Mouse (Mus musculus) hindbrain, embryonic 13.5 days (tissue): ENCODE measurements at regions not wholly inside any gene's neighbourhood (a gene's known extent, or its start where the extent isn't known, plus 50 kb on each side); places are given as distances from the start of the nearest gene placed in this dataset.

Experiments
- ATAC-seq: fragments of 200-750 bp; cut with Nextera tagmentation; 2 replicates; pipeline ENCODE4 v1.8.0; 2017; ENCODE audit warnings: moderate TSS enrichment; ENCODE audit not compliant: low FRiP score
- H3K27ac ChIP-seq: fragments of 300-500 bp; sonication (generic); 2 replicates; pipeline ENCODE4 v1.5.1; 2015; ENCODE audit warnings: inconsistent platforms, mild to moderate bottlenecking, moderate library complexity
- H3K27me3 ChIP-seq: fragments of 300-500 bp; sonication (generic); 2 replicates; pipeline ENCODE4 v1.6.1; 2015; ENCODE audit warnings: mild to moderate bottlenecking, inconsistent platforms
- H3K36me3 ChIP-seq: fragments of 300-500 bp; sonication (generic); 2 replicates; pipeline ENCODE4 v1.6.1; 2015; ENCODE audit warnings: mild to moderate bottlenecking, inconsistent platforms
- H3K4me1 ChIP-seq: fragments of 300-500 bp; sonication (generic); replicated peaks from 2 replicates; pipeline ENCODE4 v1.6.1; 2015; ENCODE audit warnings: inconsistent platforms
- H3K4me2 ChIP-seq: fragments of 300-500 bp; sonication (generic); 2 replicates; pipeline ENCODE4 v1.6.1; 2015; ENCODE audit warnings: inconsistent platforms, mild to moderate bottlenecking, moderate library complexity
- H3K4me3 ChIP-seq: fragments of 300-500 bp; sonication (generic); 2 replicates; pipeline ENCODE4 v1.5.1; 2015; ENCODE audit warnings: mild to moderate bottlenecking, inconsistent platforms
- H3K9ac ChIP-seq: fragments of 300-500 bp; sonication (generic); 2 replicates; pipeline ENCODE4 v1.6.1; 2015; ENCODE audit warnings: mild to moderate bottlenecking, inconsistent platforms
- H3K9me3 ChIP-seq: fragments of 300-500 bp; sonication (generic); 2 replicates; pipeline ENCODE4 v1.6.1; 2016; ENCODE audit warnings: inconsistent platforms
- WGBS: fragments of 180-500 bp; shearing (Covaris S2); methylation state at CpG from one replicate; pipeline ENCODE4 v1.1.7; 2015; 5-methylcytosine and 5-hydroxymethylcytosine counted together

DNA sequence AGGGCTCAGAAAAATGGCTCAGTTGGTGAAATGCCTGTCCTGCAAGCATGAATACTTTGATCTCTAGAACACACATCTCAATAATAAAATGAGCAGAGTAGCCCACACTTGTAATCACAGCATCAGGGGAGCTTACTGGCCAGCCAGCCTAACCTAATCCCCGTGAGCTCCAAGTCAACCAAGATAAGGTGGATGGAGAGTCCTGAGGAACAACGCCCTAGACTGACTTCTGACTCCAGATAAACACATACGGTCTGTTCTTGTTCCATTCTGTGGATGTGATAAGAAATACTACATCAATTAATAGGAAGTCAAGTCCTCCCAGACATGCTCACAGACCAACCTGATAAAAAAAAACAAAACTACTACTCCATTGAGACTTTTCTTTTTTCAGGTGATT is 180.4 kb upstream of the Jarid2 start:
- H3K4me1 ChIP-seq = peaks cover 3% of the 10 kb centered on the region; the same call in 1 of the 2 replicates
- no peaks in the 10 kb centered on the region for H3K9me3 ChIP-seq
- no peaks in the 10 kb centered on the region for H3K36me3 ChIP-seq
- no peaks in the 10 kb centered on the region for H3K27me3 ChIP-seq
- WGBS = 94% methylated on average over 3 of the region's 3 CpGs
- no peak overlapping the region for H3K27ac ChIP-seq
- ATAC-seq = no peak
- no peak overlapping the region for H3K9ac ChIP-seq
- no peak overlapping the region for H3K4me2 ChIP-seq
- no peak overlapping the region for H3K4me3 ChIP-seq

DNA sequence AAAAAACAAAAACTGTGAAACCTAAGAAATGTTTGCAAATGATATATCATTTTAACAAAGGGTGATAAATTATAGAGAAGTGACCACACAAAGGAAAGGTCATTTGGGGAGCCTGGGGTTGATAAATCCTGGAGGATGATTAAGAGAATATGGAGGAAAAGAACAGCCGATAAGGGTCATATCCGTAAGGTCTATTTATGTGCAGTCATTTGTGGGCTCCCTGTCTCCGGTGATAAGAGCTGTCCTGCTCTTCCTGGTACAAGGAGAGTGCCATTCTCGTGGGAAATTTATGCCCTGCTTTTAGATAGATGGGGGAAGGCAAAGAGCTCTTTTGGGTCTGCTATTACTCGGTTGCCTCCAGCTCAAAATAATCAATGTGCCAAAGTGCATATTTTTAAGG is 175.9 kb upstream of the Jarid2 start:
- 85% methylated on average over 5 of the region's 5 CpGs for WGBS
- Histone ChIP-seq H3K4me1 (no peaks in the 10 kb centered on the region), H3K4me2 (no peak overlapping the region), H3K27me3 (no peaks in the 10 kb centered on the region), H3K27ac (no peak overlapping the region), H3K9me3 (no peaks in the 10 kb centered on the region), H3K4me3 (no peak overlapping the region), H3K36me3 (no peaks in the 10 kb centered on the region), H3K9ac (no peak overlapping the region)
- ATAC-seq = no peak

DNA sequence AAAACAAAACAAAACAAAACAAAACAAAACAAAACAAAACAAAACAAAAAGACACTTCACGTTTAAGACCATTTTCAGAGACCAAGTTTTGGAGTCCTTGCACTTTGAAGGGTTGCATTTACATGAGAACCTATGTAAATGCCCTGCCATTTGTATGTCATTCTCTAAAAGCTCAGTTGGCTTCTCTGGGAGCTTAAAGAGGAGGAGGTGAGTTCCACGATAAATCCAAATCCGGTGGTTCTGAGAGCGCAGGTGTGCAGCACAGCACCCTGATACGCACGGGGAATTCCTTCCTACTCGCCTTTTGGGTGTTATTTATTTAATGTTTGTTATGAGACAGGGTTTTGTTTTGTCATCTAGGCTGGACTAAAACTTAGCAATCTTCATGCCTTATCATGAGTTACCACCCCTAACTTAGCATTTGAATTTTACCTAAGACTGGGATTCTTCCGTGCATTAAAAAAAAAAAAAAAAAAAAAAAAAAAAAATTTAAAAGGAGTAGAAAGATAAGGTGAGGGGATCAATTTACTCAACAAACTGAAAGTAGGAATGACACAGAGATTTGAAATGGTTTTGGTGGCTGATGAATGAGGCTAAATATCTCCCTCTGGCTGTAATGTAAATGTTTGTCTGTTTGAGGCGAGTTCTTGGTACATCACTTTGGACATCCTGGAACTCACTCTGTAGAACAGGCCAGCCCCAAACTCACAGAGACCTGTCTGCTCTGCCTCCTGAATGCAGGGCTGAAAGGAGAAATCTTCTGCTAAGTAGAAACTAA is 174.4 kb upstream of the Jarid2 start:
- H3K27me3 ChIP-seq = no peaks in the 10 kb centered on the region
- H3K9me3 ChIP-seq = no peaks in the 10 kb centered on the region

DNA sequence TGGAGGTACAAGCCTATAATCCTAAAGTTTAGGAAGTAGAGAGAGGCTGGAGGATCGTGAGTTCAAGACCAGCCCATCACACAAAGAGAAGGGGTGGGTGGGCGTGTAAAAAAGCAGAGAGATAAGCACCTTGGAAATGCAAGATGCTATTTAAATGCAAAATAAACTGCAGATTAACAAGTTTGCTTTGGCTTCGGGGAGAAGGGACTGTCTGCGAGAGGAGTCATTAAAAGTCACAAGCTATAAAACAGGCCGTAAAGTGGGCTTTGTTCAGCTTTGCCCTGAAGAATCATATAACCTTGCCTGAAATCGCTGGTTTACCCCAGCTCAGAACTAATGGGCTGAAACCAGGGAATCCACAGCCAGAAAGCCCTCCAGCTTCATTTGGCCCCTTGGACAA is 173.3 kb upstream of the Jarid2 start:
- ATAC-seq = no peak
- 84% methylated on average over 6 of the region's 6 CpGs for WGBS

More for the DNA sequence above, 174.4 kb upstream of the Jarid2 start:
- H3K4me3 ChIP-seq = no peak overlapping the region
- no peak for ATAC-seq
- no peak overlapping the region for H3K27ac ChIP-seq
- no peak overlapping the region for H3K9ac ChIP-seq
- H3K4me2 ChIP-seq = no peak overlapping the region
- WGBS = 73% methylated on average over 9 of the region's 9 CpGs
- no peaks in the 10 kb centered on the region for H3K4me1 ChIP-seq
- no peaks in the 10 kb centered on the region for H3K36me3 ChIP-seq

DNA sequence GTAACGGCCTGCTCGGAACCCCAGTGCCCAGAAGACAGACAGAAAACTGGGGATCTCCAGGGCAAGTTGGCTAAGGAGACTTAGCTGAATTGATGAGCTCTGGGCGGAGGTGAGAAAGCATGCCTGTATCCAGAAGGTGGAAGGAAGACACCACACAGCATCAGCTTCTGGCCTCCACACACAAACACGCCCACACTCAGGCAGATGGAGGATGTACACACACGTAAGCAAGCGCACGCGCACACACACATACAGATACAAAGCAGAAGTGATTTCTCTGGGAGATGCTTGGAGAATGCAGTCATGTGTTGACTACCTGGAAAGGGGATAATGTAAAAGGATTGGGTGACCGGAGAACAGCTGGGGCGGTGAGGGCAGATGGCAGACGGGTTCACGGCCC is 171.2 kb upstream of the Jarid2 start:
- no peak overlapping the region for H3K9ac ChIP-seq
- no peak for ATAC-seq
- no peak overlapping the region for H3K4me3 ChIP-seq
- H3K27ac ChIP-seq = no peak overlapping the region
- no peaks in the 10 kb centered on the region for H3K9me3 ChIP-seq
- 89% methylated on average over 12 of the region's 12 CpGs for WGBS
- no peaks in the 10 kb centered on the region for H3K4me1 ChIP-seq
- no peak overlapping the region for H3K4me2 ChIP-seq
- H3K36me3 ChIP-seq = no peaks in the 10 kb centered on the region
- H3K27me3 ChIP-seq = no peaks in the 10 kb centered on the region

More for the DNA sequence above, 173.3 kb upstream of the Jarid2 start:
- H3K27ac ChIP-seq = no peak overlapping the region
- H3K4me2 ChIP-seq = no peak overlapping the region
- no peak overlapping the region for H3K4me3 ChIP-seq
- no peaks in the 10 kb centered on the region for H3K27me3 ChIP-seq
- no peaks in the 10 kb centered on the region for H3K4me1 ChIP-seq
- no peaks in the 10 kb centered on the region for H3K36me3 ChIP-seq
- H3K9ac ChIP-seq = no peak overlapping the region
- H3K9me3 ChIP-seq = no peaks in the 10 kb centered on the region

DNA sequence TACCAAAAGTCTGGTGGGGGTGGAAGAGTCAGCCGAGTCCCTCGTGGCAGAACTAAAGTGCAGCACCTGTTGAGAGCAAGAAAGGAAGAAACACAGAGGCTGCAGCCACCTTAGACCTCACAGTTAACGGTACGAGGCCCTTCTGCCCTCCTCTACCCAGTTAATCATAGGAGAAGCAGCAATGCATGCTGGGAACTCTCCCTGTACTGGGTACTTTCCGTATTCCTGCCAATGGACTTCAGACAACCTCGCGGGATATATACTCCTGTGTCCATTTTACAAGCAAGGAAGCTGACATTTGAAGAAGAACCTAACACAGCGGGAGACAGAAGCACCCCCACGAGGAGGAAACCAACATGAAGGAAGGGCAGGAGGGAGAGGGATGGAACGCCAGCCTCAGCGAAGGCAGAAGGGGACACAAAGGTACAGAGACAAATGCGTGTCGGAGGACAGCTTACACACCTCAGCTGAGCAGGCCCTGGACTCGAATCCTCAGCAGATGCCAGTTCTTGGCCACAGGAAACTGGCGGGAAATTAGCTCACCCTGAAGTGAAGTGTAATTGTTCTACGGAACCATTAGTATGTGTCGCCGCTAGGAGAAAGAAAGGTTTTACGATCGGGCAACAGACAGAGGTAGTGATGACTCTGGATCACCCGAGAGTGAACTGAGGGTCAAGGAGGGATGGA is 170.6 kb upstream of the Jarid2 start:
- H3K27me3 ChIP-seq = no peaks in the 10 kb centered on the region
- 88% methylated on average over 21 of the region's 21 CpGs for WGBS

DNA sequence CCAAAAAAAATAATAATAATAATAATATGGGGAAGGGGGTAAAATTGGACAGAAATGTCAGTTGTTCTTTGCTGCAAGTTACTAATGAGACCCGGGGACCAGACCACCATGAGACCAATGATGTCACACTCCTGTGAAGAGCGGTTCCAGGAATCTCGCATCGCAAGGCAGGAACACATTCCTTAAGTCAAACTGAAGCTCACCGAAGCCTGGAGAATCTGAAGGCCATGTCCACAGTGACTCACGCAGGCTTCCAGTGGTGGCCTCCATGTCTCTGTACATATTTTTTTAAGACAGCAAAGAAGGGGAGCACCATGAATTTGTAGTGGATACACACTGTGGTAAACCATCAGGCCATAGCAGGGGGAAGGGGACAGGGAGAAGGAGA is 170.1 kb upstream of the Jarid2 start:
- H3K27ac ChIP-seq = no peak overlapping the region
- H3K27me3 ChIP-seq = no peaks in the 10 kb centered on the region

More for the DNA sequence above, 170.6 kb upstream of the Jarid2 start:
- Histone ChIP-seq H3K9me3 (no peaks in the 10 kb centered on the region), H3K4me2 (no peak overlapping the region), H3K36me3 (no peaks in the 10 kb centered on the region), H3K4me1 (no peaks in the 10 kb centered on the region), H3K4me3 (no peak overlapping the region), H3K27ac (no peak overlapping the region), H3K9ac (no peak overlapping the region)
- no peak for ATAC-seq

DNA sequence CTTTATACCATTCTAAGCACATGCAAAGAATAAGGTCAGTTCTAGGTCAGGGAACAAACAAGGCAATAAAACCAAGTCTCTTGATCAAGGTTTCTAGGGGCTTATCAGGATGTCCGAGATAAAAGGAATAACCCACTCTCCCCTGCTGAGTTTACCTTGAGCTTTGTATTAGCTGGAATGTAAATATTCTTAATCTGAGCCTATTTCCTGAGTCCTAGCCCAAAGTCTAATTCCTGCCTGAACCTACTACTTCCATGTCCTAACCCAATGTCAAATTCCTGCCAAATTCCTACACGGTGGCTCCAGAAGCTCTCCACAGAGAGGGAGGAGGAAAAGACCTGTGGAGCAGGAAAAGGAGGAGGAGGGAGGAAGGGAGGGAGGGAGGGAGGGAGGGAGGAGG is 169.6 kb upstream of the Jarid2 start:
- no peak for ATAC-seq
- no peaks in the 10 kb centered on the region for H3K9me3 ChIP-seq
- no peak overlapping the region for H3K9ac ChIP-seq
- H3K27me3 ChIP-seq = no peaks in the 10 kb centered on the region
- WGBS = 53% methylated on average over 2 of the region's 2 CpGs
- no peak overlapping the region for H3K4me3 ChIP-seq
- no peak overlapping the region for H3K4me2 ChIP-seq
- H3K36me3 ChIP-seq = no peaks in the 10 kb centered on the region
- H3K4me1 ChIP-seq = no peaks in the 10 kb centered on the region
- H3K27ac ChIP-seq = no peak overlapping the region

More for the DNA sequence above, 170.1 kb upstream of the Jarid2 start:
- ATAC-seq = no peak
- no peak overlapping the region for H3K9ac ChIP-seq
- H3K4me2 ChIP-seq = no peak overlapping the region
- 96% methylated on average over 6 of the region's 6 CpGs for WGBS
- no peak overlapping the region for H3K4me3 ChIP-seq
- H3K9me3 ChIP-seq = no peaks in the 10 kb centered on the region
- H3K36me3 ChIP-seq = no peaks in the 10 kb centered on the region
- no peaks in the 10 kb centered on the region for H3K4me1 ChIP-seq

DNA sequence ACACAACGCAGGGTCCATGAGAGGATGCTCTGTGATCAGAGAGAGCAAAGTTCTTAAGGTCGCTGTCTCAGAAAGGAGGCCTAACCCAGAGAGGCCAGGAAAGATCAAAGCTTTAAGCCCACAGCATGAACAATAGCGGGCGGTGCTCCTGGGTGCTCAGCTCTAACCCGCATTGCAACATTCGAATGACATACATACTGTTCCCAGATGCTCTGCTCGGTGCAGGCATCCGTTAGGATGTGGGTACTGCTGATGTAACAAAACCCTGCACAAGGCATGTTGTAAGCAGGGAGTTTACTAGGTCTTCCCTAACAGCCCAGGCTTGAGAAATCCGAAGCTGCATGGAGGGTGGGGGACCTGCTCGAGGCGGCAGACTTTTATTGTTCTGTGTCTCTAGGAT is 164.6 kb upstream of the Jarid2 start:
- H3K4me3 ChIP-seq = no peak overlapping the region
- no peak for ATAC-seq
- no peak overlapping the region for H3K4me2 ChIP-seq
- no peak overlapping the region for H3K9ac ChIP-seq
- no peak overlapping the region for H3K27ac ChIP-seq
- H3K4me1 ChIP-seq = no peaks in the 10 kb centered on the region
- no peaks in the 10 kb centered on the region for H3K9me3 ChIP-seq
- H3K36me3 ChIP-seq = no peaks in the 10 kb centered on the region
- WGBS = 30% methylated on average over 11 of the region's 11 CpGs
- no peaks in the 10 kb centered on the region for H3K27me3 ChIP-seq

DNA sequence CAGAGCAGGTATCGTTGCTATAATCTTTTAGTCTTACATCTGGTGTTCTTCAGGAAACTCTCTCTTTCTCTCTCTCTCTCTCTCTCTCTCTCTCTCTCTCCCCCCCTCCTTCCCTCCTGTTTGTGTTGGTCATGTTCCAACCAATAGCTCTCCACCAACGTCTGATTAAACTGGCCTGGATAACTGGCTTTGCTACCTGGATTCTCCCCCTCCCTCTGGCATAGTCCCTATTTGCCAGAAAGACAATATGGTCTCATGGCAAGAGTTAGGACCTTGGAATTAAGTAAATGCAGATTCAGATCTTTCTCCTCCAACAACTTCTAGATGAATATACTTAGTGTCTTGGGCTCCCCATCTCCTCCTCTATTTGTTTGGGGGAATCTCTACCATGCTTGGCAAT is 161.6 kb upstream of the Jarid2 start:
- no peaks in the 10 kb centered on the region for H3K36me3 ChIP-seq
- H3K9ac ChIP-seq = no peak overlapping the region
- no peak overlapping the region for H3K27ac ChIP-seq
- no peak overlapping the region for H3K4me2 ChIP-seq
- 75% methylated on average over 2 of the region's 2 CpGs for WGBS
- H3K9me3 ChIP-seq = no peaks in the 10 kb centered on the region
- ATAC-seq = no peak
- no peak overlapping the region for H3K4me3 ChIP-seq
- no peaks in the 10 kb centered on the region for H3K4me1 ChIP-seq
- H3K27me3 ChIP-seq = no peaks in the 10 kb centered on the region

DNA sequence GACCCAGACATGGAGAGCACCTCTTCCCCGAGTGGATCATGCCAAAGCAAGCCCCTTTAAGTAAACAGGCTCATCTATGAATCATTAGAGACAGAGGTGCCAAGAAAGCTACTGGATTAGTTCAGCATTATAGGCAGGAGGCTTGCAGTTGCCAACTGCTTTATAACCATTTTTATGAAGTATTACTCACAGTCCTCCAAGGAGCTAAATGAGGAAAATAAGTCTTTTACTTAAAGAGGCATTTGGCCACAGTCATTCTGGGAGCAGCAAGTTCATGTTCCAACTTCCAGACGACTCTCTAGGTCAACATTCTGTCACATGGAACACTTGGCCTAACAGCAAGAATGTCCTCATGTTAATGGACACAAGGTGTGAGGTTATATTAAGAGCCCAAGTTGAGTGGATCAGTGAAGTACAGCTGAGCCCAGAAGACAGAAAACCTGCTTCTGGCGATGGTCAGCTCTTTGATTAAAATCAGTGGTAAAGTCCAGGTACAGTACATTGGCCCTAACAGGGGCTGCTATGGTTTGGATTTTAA is 160.0 kb upstream of the Jarid2 start:
- Histone ChIP-seq H3K36me3 (no peaks in the 10 kb centered on the region), H3K4me2 (no peak overlapping the region), H3K27me3 (no peaks in the 10 kb centered on the region), H3K4me3 (no peak overlapping the region), H3K9ac (no peak overlapping the region), H3K4me1 (no peaks in the 10 kb centered on the region), H3K9me3 (no peaks in the 10 kb centered on the region), H3K27ac (no peak overlapping the region)
- 81% methylated on average over 3 of the region's 3 CpGs for WGBS
- ATAC-seq = no peak

DNA sequence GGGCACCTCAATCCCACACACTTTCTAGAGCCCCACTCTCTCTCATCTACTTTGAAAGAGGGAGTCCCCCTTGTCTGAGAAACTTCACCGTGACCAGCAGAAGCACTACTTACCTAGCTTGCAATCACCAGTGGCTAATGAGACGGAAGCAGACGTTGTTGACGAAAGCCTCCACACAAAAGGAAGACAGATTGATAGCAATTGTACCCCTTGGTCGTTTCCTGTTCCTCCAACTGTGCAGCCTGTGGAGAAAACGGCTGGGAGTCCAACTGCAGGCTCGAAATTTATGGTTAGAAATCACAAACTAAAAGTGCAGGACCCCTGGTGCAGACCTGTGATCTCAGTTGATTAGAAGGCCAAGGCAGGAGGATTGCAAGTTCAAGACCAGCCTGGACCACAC is 155.8 kb upstream of the Jarid2 start:
- H3K36me3 ChIP-seq = no peaks in the 10 kb centered on the region
- H3K27ac ChIP-seq = no peak overlapping the region
- no peaks in the 10 kb centered on the region for H3K27me3 ChIP-seq
- H3K4me3 ChIP-seq = no peak overlapping the region
- no peak overlapping the region for H3K4me2 ChIP-seq
- WGBS = 11% methylated on average over 7 of the region's 7 CpGs
- no peak overlapping the region for H3K9ac ChIP-seq
- H3K9me3 ChIP-seq = peaks cover 3% of the 10 kb centered on the region
- no peaks in the 10 kb centered on the region for H3K4me1 ChIP-seq
- ATAC-seq = no peak

DNA sequence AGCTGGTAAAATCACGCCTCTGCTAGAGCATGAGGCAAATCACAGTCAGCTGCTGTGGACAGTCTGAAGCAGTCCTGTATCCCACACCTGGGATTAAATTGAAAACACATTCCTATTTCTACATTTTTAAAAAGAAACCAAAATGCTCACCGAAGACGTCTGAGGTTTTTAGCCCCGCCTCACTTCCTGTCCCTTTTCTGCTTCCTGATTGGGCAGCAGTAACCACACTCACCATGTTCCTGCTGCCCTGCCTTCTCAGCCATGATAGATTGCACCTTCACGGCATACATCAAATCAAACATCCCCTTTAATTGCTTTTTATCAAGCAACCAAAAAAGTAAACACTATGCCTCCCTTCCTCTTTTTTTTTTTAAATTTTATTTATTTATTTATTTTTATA is 150.1 kb upstream of the Jarid2 start:
- Histone ChIP-seq H3K4me3 (no peak overlapping the region), H3K36me3 (no peaks in the 10 kb centered on the region), H3K27ac (no peak overlapping the region), H3K9ac (no peak overlapping the region), H3K9me3 (peaks cover 10% of the 10 kb centered on the region), H3K4me2 (no peak overlapping the region), H3K27me3 (peaks cover 4% of the 10 kb centered on the region; the same call in 1 of the 2 replicates), H3K4me1 (peaks cover 19% of the 10 kb centered on the region)
- 93% methylated on average over 5 of the region's 5 CpGs for WGBS
- ATAC-seq = no peak
